Mouse (Mus musculus): Measurements from ENCODE around the gene Cic. TPM values are rescaled to one million over a fixed set of nuclear protein-coding genes. Genes with fewer than 3 reads are reported as not detected.
A peak's percentile ranks its signal among the peaks of the same experiment; 100 is the strongest.
"Not testable (repeated sequence)": the region's sequence is repeated elsewhere in the genome, so short reads cannot be mapped to it uniquely, and the experiment has no call there.

The Cic gene
- polyA plus RNA-seq, 1 experiment from 2014 or later: 28.4 TPM

DNA sequence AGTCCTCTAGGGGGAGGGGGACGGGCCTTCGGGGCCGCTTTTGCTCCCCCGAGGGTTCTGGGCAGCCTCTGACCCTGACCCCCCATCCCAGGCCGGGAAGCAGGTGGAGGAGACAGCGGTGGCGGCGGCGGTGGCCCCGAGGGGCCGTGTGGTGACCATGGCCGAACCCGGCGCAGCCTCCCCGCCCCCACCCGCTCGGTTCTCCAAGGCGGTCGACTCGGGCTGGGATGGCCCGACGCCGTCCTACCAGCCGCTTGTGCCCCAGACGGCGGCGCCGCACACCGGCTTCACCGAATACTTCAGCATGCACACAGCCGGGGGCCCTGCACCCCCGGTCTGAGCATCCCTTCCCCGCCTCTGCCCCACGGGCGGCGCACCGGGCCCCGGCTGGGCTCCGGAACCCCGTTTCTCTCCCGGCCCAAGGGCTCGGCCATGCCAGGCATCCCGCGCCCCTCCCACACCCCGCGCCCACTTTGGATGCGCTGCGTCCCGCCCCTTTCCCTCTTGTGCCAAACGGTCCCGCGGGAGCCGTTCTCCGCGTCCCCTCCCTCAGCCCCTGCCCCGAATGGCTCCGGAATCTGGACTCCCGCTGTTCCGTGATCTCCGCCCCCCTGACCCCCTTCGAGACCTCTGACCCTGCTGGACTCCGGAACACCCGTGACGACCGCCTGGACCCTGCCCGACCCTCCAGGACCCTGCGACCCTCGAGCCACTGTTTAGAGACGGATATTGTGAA, 48.0 kb downstream of the Cic start:
- H3K4me1 ChIP-seq (ENCODE audit: control insufficient read depth in 2 of 2, insufficient read depth in 2 of 2, low read length in 2 of 2): peaks cover 9 to 23% of the 10 kb centered on the region in 2 experiments
- ATAC-seq (ENCODE audit: insufficient number of reproducible peaks, insufficient read depth, low FRiP score, low read depth): no peak
- WGBS: under 1% methylated on average over 64 of the region's 69 CpGs
- H3K27ac ChIP-seq (replicated peaks in 1 of 2; ENCODE audit: control insufficient read depth in 1 of 2, insufficient read depth in 1 of 2, low read depth in 2 of 2, low read length in 2 of 2): no peak overlapping the region
- H3K9me3 ChIP-seq (ENCODE audit: control insufficient read depth, low read length): no peaks in the 10 kb centered on the region
- peak overlapping the region; percentile 94 for H3K4me2 ChIP-seq (ENCODE audit: low read length)
- H3K27me3 ChIP-seq (ENCODE audit: control insufficient read depth, insufficient read depth, low read length): peaks cover 48% of the 10 kb centered on the region
- peak overlapping the region; percentile 22 to 66 for H3K4me3 ChIP-seq (ENCODE audit: control insufficient read depth in 1 of 2, insufficient read depth in 1 of 2, low read depth in 1 of 2, low read length in 2 of 2)
- H3K9ac ChIP-seq (ENCODE audit: low read length): peak overlapping the region; percentile 59
- H3K36me3 ChIP-seq (ENCODE audit: control insufficient read depth, insufficient read depth, low read length): no peaks in the 10 kb centered on the region

DNA sequence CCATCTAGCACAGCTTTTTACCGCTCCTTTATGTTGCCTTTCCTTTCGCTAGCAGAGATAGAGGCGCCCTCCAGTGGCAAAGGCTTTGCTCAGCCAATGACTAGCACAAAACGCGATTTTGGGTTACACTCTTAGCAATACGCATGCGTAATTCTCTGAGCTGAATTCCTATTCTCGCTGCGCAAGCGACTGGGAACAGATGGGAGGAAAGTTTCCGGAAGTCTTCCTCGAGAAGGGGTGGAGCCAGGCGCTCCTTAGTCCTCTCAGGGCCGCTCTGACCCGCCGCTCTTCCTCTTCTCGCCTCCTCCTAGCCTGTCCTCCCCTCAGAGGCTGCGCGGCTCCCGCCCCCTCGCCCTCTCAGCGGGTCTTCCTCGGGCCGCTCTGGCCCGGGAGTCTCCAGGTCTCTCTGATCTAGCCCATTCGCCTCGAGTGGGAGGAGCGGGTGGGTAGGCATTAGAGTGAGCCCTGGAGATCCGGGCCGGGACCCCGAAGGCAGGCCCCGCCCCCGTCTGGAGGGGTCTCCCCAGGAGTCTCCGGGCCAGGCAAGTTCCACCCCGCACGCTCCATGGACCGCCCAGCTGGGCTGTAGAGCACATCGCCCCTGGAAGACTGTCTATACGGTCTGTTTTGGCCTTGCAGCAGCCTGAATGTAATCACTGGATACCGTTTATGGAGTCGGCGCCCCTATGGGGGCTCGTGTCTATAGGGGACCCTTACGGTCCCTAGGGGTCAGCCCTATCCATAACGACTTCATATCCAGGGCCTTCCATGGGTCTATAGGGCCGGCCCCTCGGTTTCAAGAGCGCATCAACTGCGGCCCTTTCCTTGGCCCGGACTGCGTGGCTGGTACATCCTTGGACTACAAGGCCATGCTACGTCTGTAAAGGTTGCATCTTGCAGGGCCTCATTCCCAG, 49.3 kb downstream of the Cic start, which contains the start of gene Megf8:
Megf8 (plus strand) TSS at position 633 of the 914 bp plus-strand sequence.
- Histone ChIP-seq H3K9me3 (ENCODE audit: control insufficient read depth, low read length) (no peaks in the 10 kb centered on the region), H3K4me1 (ENCODE audit: control insufficient read depth in 2 of 2, insufficient read depth in 2 of 2, low read length in 2 of 2) (peaks cover 13 to 28% of the 10 kb centered on the region in 2 experiments), H3K27me3 (ENCODE audit: control insufficient read depth, insufficient read depth, low read length) (peaks cover 39% of the 10 kb centered on the region), H3K4me2 (ENCODE audit: low read length) (peak within 1 kb of the TSS; percentile 94), H3K9ac (ENCODE audit: low read length) (peak within 1 kb of the TSS; percentile 85), H3K27ac (replicated peaks in 1 of 2; ENCODE audit: control insufficient read depth in 1 of 2, insufficient read depth in 1 of 2, low read depth in 2 of 2, low read length in 2 of 2) (peak within 1 kb of the TSS; percentile 56 to 57), H3K36me3 (ENCODE audit: control insufficient read depth, insufficient read depth, low read length) (no peaks in the 10 kb centered on the region), H3K4me3 (ENCODE audit: control insufficient read depth in 1 of 2, insufficient read depth in 1 of 2, low read depth in 1 of 2, low read length in 2 of 2) (peak within 1 kb of the TSS; percentile 66 to 72)
- WGBS: 1% methylated on average over 52 of the region's 52 CpGs
- peak; percentile 98 for ATAC-seq (ENCODE audit: insufficient number of reproducible peaks, insufficient read depth, low FRiP score, low read depth)

DNA sequence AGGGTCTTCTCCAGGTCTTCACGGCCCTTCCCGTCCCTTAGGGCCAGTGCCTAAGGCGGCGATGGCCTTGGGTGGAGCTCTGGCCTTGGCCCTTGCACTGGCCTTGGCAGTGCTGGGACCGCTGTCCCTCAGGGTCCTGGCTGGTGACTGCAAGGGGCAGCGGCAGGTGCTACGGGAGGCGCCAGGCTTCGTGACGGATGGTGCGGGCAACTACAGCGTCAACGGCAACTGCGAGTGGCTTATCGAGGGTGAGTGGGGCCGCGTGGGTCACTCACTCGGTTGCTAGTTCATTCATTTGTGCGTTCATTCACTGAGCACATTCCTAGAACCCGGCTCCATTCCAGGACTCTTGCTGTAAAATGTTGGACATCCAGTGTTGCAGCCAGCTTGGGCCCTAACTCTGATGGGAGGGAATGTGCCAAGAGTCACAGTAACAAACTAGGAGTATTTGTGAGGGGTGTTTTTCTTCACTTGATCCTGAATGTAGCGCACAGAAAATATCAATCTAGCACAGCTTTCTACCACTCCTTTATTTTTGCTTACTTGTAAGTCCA, 50.0 kb downstream of the Cic start:
- peaks cover 17 to 34% of the 10 kb centered on the region in 2 experiments for H3K4me1 ChIP-seq (ENCODE audit: control insufficient read depth in 2 of 2, insufficient read depth in 2 of 2, low read length in 2 of 2)
- 14% methylated on average over 21 of the region's 21 CpGs for WGBS
- H3K4me2 ChIP-seq (ENCODE audit: low read length): peak overlapping the region; percentile 94
- peaks cover 32% of the 10 kb centered on the region for H3K27me3 ChIP-seq (ENCODE audit: control insufficient read depth, insufficient read depth, low read length)
- H3K9me3 ChIP-seq (ENCODE audit: control insufficient read depth, low read length): no peaks in the 10 kb centered on the region
- no peak for ATAC-seq (ENCODE audit: insufficient number of reproducible peaks, insufficient read depth, low FRiP score, low read depth)
- H3K9ac ChIP-seq (ENCODE audit: low read length): peak overlapping the region; percentile 85
- H3K36me3 ChIP-seq (ENCODE audit: control insufficient read depth, insufficient read depth, low read length): no peaks in the 10 kb centered on the region
- peak overlapping the region; percentile 66 to 72 for H3K4me3 ChIP-seq (ENCODE audit: control insufficient read depth in 1 of 2, insufficient read depth in 1 of 2, low read depth in 1 of 2, low read length in 2 of 2)
- peak overlapping the region; percentile 56 to 57 for H3K27ac ChIP-seq (replicated peaks in 1 of 2; ENCODE audit: control insufficient read depth in 1 of 2, insufficient read depth in 1 of 2, low read depth in 2 of 2, low read length in 2 of 2)

DNA sequence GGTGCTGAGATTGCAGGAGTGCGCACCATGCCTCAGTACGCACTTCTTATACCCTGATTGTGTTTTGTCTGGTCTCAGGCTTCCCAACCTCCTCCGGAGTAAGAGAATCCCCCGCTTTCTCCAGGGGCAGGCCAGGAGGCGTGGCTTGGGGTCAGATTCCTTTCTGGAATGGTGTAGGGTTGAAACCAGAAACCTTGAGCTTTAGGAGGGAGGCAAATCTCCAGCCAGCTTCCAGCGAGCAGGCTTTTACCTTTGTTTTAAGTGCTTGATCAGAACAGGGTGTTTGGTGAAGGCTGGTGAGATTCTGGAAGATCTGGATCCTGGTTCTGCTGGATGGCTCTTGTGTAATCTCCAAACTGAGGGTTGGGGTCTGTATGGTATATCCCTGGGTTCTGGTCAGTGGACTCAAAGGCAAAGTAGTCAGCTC, 54.6 kb downstream of the Cic start:
- Histone ChIP-seq H3K9me3 (ENCODE audit: control insufficient read depth, low read length) (no peaks in the 10 kb centered on the region), H3K27me3 (ENCODE audit: control insufficient read depth, insufficient read depth, low read length) (no peaks in the 10 kb centered on the region), H3K36me3 (ENCODE audit: control insufficient read depth, insufficient read depth, low read length) (no peaks in the 10 kb centered on the region), H3K4me2 (ENCODE audit: low read length) (peak overlapping the region; percentile 51), H3K9ac (ENCODE audit: low read length) (peak overlapping the region; percentile 54), H3K27ac (replicated peaks in 1 of 2; ENCODE audit: control insufficient read depth in 1 of 2, insufficient read depth in 1 of 2, low read depth in 2 of 2, low read length in 2 of 2) (peak overlapping the region; percentile 71), H3K4me3 (ENCODE audit: control insufficient read depth in 1 of 2, insufficient read depth in 1 of 2, low read depth in 1 of 2, low read length in 2 of 2) (no peak overlapping the region; a peak in 1 of 4 replicates), H3K4me1 (ENCODE audit: control insufficient read depth in 2 of 2, insufficient read depth in 2 of 2, low read length in 2 of 2) (peaks cover 12 to 17% of the 10 kb centered on the region in 2 experiments; a peak in 3 of 4 replicates)
- ATAC-seq (ENCODE audit: insufficient number of reproducible peaks, insufficient read depth, low FRiP score, low read depth): peak; percentile 28; the same call in 1 of the 2 replicates
- 5% methylated on average over 6 of the region's 6 CpGs for WGBS

DNA sequence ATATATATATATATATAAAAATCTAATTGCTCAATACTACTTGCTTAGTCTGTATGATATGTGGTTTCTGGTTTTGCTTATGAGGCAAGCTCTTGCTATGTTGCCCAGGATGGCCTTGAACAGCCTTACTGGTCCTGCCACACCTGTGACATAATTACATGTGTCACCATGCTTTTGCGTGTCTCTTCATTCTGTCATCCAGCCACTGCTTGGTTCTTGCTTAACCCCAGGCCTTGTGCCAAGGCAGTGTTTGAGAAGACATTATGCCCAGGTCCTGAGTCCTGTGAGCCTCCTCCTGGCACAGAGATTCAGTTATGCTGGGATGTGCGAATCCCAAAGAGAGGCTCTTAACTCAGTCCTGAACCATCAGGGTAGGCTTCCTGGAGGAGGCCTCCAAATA, 55.7 kb downstream of the Cic start:
- Histone ChIP-seq H3K27me3 (ENCODE audit: control insufficient read depth, insufficient read depth, low read length) (no peaks in the 10 kb centered on the region), H3K9ac (ENCODE audit: low read length) (no peak overlapping the region), H3K9me3 (ENCODE audit: control insufficient read depth, low read length) (no peaks in the 10 kb centered on the region), H3K27ac (replicated peaks in 1 of 2; ENCODE audit: control insufficient read depth in 1 of 2, insufficient read depth in 1 of 2, low read depth in 2 of 2, low read length in 2 of 2) (no peak overlapping the region), H3K4me2 (ENCODE audit: low read length) (no peak overlapping the region), H3K4me1 (ENCODE audit: control insufficient read depth in 2 of 2, insufficient read depth in 2 of 2, low read length in 2 of 2) (peaks cover 8 to 11% of the 10 kb centered on the region in 2 experiments; a peak in 3 of 4 replicates), H3K36me3 (ENCODE audit: control insufficient read depth, insufficient read depth, low read length) (peaks cover 6% of the 10 kb centered on the region; the same call in 1 of the 2 replicates), H3K4me3 (ENCODE audit: control insufficient read depth in 1 of 2, insufficient read depth in 1 of 2, low read depth in 1 of 2, low read length in 2 of 2) (no peak overlapping the region)
- 95% methylated on average over 2 of the region's 2 CpGs for WGBS
- ATAC-seq (ENCODE audit: insufficient number of reproducible peaks, insufficient read depth, low FRiP score, low read depth): no peak

DNA sequence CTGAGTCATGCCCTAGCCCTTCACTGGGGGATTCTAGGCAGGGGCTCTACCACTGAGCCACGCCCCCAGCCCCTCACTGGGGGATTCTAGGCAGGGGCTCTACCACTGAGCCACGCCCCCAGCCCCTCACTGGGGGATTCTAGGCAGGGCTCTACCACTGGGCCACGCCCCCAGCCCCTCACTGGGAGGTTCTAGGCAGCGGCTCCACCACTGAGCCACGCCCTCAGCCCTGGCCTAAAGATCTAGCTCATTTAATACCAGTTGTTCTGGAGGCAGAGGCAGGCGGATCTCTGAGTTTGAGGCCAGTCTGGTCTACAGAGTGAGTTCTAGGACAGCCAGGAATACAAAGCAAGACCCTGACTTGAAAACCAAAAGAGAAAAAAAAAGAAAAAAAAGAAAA, 57.9 kb downstream of the Cic start:
- ATAC-seq (ENCODE audit: insufficient number of reproducible peaks, insufficient read depth, low FRiP score, low read depth): not testable (repeated sequence)

DNA sequence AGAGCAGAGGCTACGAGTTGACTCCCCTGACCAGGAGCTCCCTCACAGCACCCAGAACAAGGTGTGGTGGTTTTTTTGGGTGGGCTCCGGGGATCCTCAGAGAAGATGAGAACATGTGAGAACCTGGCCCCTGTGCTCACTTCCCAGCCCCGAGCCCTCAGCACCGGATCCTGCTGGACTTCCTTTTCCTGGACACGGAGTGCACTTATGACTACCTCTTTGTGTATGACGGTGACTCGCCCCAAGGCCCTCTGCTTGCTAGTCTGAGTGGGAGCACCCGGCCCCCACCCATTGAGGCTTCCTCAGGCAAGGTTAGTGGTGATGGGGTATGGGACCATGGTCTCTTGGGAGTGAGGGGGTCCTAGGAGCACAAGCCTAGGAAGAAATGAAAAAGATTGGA, 58.7 kb downstream of the Cic start:
- Histone ChIP-seq H3K27me3 (ENCODE audit: control insufficient read depth, insufficient read depth, low read length) (no peaks in the 10 kb centered on the region), H3K9ac (ENCODE audit: low read length) (no peak overlapping the region), H3K4me3 (ENCODE audit: control insufficient read depth in 1 of 2, insufficient read depth in 1 of 2, low read depth in 1 of 2, low read length in 2 of 2) (no peak overlapping the region), H3K9me3 (ENCODE audit: control insufficient read depth, low read length) (no peaks in the 10 kb centered on the region), H3K36me3 (ENCODE audit: control insufficient read depth, insufficient read depth, low read length) (peaks cover 30% of the 10 kb centered on the region), H3K4me1 (ENCODE audit: control insufficient read depth in 2 of 2, insufficient read depth in 2 of 2, low read length in 2 of 2) (peaks cover 8 to 11% of the 10 kb centered on the region in 2 experiments; a peak in 3 of 4 replicates), H3K27ac (replicated peaks in 1 of 2; ENCODE audit: control insufficient read depth in 1 of 2, insufficient read depth in 1 of 2, low read depth in 2 of 2, low read length in 2 of 2) (no peak overlapping the region), H3K4me2 (ENCODE audit: low read length) (no peak overlapping the region)
- no peak; the same call in 1 of the 2 replicates for ATAC-seq (ENCODE audit: insufficient number of reproducible peaks, insufficient read depth, low FRiP score, low read depth)
- 81% methylated on average over 8 of the region's 8 CpGs for WGBS

More for the DNA sequence above, 57.9 kb downstream of the Cic start:
- WGBS: 86% methylated on average over 6 of the region's 6 CpGs
- not testable (repeated sequence) for H3K4me2 ChIP-seq (ENCODE audit: low read length); H3K9me3 ChIP-seq (ENCODE audit: control insufficient read depth, low read length); H3K27me3 ChIP-seq (ENCODE audit: control insufficient read depth, insufficient read depth, low read length); H3K9ac ChIP-seq (ENCODE audit: low read length); H3K4me3 ChIP-seq (ENCODE audit: control insufficient read depth in 1 of 2, insufficient read depth in 1 of 2, low read depth in 1 of 2, low read length in 2 of 2); H3K27ac ChIP-seq (replicated peaks in 1 of 2; ENCODE audit: control insufficient read depth in 1 of 2, insufficient read depth in 1 of 2, low read depth in 2 of 2, low read length in 2 of 2)
- Histone ChIP-seq H3K4me1 (ENCODE audit: control insufficient read depth in 2 of 2, insufficient read depth in 2 of 2, low read length in 2 of 2) (peaks cover 8 to 11% of the 10 kb centered on the region in 2 experiments; a peak in 3 of 4 replicates), H3K36me3 (ENCODE audit: control insufficient read depth, insufficient read depth, low read length) (peaks cover 22% of the 10 kb centered on the region)
